Mouse (Mus musculus): ENCODE results near the gene Hsp90ab1.

Gene Hsp90ab1

GRCm38 (mm10) chr17:45595736-45596390 is 22.8 kb upstream of the Hsp90ab1 start:
- no peak for DNase-seq

- DNase-seq = peak; percentile 87
Observed at GRCm38 (mm10) chr17:45594881-45595735, 22.0 kb upstream of the Hsp90ab1 start.

- DNase-seq = no peak
Observed at GRCm38 (mm10) chr17:45594195-45594594, 21.1 kb upstream of the Hsp90ab1 start.

GRCm38 (mm10) chr17:45593479-45593878 is 20.4 kb upstream of the Hsp90ab1 start:
- DNase-seq = peak; percentile 29

- DNase-seq = no peak
Observed at GRCm38 (mm10) chr17:45592606-45593431, 19.7 kb upstream of the Hsp90ab1 start.

GRCm38 (mm10) chr17:45591701-45592605 is 18.9 kb upstream of the Hsp90ab1 start:
- DNase-seq = no peak

GRCm38 (mm10) chr17:45590410-45590809 is 17.3 kb upstream of the Hsp90ab1 start:
- no peak for DNase-seq

GRCm38 (mm10) chr17:45589844-45590243 is 16.8 kb upstream of the Hsp90ab1 start:
- no peak for DNase-seq

- no peak for DNase-seq
Observed at GRCm38 (mm10) chr17:45589236-45589635, 16.2 kb upstream of the Hsp90ab1 start.

- DNase-seq = no peak
Observed at GRCm38 (mm10) chr17:45588370-45588769, 15.3 kb upstream of the Hsp90ab1 start.

GRCm38 (mm10) chr17:45586449-45586837 is 13.4 kb upstream of the Hsp90ab1 start:
- no peak for DNase-seq

- peak; percentile 26 for DNase-seq
Observed at GRCm38 (mm10) chr17:45585725-45586448, 12.8 kb upstream of the Hsp90ab1 start.

GRCm38 (mm10) chr17:45584939-45585678 is 12.0 kb upstream of the Hsp90ab1 start:
- peak; percentile 86 for DNase-seq

- peak; percentile 60 for DNase-seq
Observed at GRCm38 (mm10) chr17:45584096-45584896, 11.2 kb upstream of the Hsp90ab1 start.

- no peak for DNase-seq
Observed at GRCm38 (mm10) chr17:45582715-45583355, 9.8 kb upstream of the Hsp90ab1 start.

- no peak for DNase-seq
Observed at GRCm38 (mm10) chr17:45582188-45582587, 9.1 kb upstream of the Hsp90ab1 start.

- peak; percentile 77 for DNase-seq
Observed at GRCm38 (mm10) chr17:45581567-45581983, 8.5 kb upstream of the Hsp90ab1 start.

GRCm38 (mm10) chr17:45580958-45581477 is 7.9 kb upstream of the Hsp90ab1 start:
- peak; percentile 28 for DNase-seq

GRCm38 (mm10) chr17:45579554-45579953 is 6.5 kb upstream of the Hsp90ab1 start:
- DNase-seq = no peak

Data from embryo, embryonic 11 days (tissue).